Mouse (Mus musculus) lung, postnatal 0 days (tissue): ENCODE results near the gene Plxnd1.

Source experiments
- CTCF ChIP-seq: IDR thresholded peaks from 2 replicates; pipeline ENCODE4 v1.5.1; 2016; ENCODE audit warnings: antibody characterized with exemption, mild to moderate bottlenecking
- EP300 ChIP-seq: IDR thresholded peaks from 2 replicates; pipeline ENCODE4 v1.6.1; 2016; ENCODE audit warnings: antibody characterized with exemption, mild to moderate bottlenecking, control low read depth

- TF ChIP-seq CTCF, result no peak
- no peak for TF ChIP-seq EP300
Measured at GRCm38 (mm10) chr6:115963656-115964055, 31.1 kb downstream of the Plxnd1 start.
